Mouse (Mus musculus): ENCODE data around the gene Aplp2. TPM values are rescaled to one million over a fixed set of nuclear protein-coding genes. Genes with fewer than 3 reads are reported as not detected.
A peak's percentile ranks its signal among the peaks of the same experiment; 100 is the strongest.

Aplp2 gene
- polyA plus RNA-seq, 1 experiment from 2014 or later: 227 TPM

DNA sequence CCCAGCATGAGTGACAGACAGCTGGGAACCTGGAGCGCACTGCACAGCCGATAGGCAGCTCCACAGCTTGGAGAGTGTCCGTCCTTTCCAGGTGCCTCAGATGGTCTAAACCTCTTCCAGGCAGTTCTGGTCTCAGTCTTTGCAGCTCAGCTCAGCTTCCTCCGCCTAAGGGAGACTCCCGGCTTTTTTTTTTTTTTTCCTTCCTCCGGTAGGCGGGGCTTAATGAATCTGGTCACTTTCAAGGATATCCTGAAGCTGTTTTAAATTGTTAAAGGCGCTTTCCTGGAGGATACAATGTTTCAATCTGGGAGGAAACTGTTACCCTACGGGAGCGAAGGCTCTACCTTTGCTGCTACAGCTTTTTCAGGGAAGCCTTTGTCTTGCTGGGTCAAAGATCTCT is 9.6 kb upstream of the Aplp2 start:
- Histone ChIP-seq H3K4me1 (no peaks in the 10 kb centered on the region), H3K27me3 (no peaks in the 10 kb centered on the region), H3K4me2 (replicated peaks) (no peak overlapping the region), H3K27ac (replicated peaks) (no peak overlapping the region), H3K36me3 (no peaks in the 10 kb centered on the region), H3K9ac (replicated peaks) (no peak overlapping the region), H3K4me3 (no peak overlapping the region), H3K9me3 (no peaks in the 10 kb centered on the region)
- WGBS: 33% methylated on average over 10 of the region's 10 CpGs
- no peak for ATAC-seq (replicated peaks)

GRCm38 (mm10) chr9:31217631-31218380 is 6.2 kb upstream of the Aplp2 start:
- Histone ChIP-seq H3K4me2 (replicated peaks) (no peak overlapping the region), H3K4me3 (no peak overlapping the region), H3K36me3 (no peaks in the 10 kb centered on the region), H3K4me1 (peaks cover 2% of the 10 kb centered on the region), H3K9me3 (no peaks in the 10 kb centered on the region), H3K27ac (replicated peaks) (no peak overlapping the region), H3K27me3 (no peaks in the 10 kb centered on the region), H3K9ac (replicated peaks) (no peak overlapping the region)
- WGBS: 72% methylated on average over 7 of the region's 7 CpGs
- no peak for ATAC-seq (replicated peaks)

- Histone ChIP-seq H3K27ac (replicated peaks) (peak overlapping the region; percentile 93), H3K9ac (replicated peaks) (peak overlapping the region; percentile 72), H3K4me3 (peak overlapping the region; percentile 98), H3K4me2 (replicated peaks) (peak overlapping the region; percentile 81), H3K27me3 (no peaks in the 10 kb centered on the region), H3K9me3 (no peaks in the 10 kb centered on the region), H3K36me3 (no peaks in the 10 kb centered on the region), H3K4me1 (peaks cover 32% of the 10 kb centered on the region)
- ATAC-seq (replicated peaks): no peak
- 28% methylated on average over 12 of the region's 12 CpGs for WGBS
Observed at GRCm38 (mm10) chr9:31212500-31213008, 939 bp upstream of the Aplp2 start.

DNA sequence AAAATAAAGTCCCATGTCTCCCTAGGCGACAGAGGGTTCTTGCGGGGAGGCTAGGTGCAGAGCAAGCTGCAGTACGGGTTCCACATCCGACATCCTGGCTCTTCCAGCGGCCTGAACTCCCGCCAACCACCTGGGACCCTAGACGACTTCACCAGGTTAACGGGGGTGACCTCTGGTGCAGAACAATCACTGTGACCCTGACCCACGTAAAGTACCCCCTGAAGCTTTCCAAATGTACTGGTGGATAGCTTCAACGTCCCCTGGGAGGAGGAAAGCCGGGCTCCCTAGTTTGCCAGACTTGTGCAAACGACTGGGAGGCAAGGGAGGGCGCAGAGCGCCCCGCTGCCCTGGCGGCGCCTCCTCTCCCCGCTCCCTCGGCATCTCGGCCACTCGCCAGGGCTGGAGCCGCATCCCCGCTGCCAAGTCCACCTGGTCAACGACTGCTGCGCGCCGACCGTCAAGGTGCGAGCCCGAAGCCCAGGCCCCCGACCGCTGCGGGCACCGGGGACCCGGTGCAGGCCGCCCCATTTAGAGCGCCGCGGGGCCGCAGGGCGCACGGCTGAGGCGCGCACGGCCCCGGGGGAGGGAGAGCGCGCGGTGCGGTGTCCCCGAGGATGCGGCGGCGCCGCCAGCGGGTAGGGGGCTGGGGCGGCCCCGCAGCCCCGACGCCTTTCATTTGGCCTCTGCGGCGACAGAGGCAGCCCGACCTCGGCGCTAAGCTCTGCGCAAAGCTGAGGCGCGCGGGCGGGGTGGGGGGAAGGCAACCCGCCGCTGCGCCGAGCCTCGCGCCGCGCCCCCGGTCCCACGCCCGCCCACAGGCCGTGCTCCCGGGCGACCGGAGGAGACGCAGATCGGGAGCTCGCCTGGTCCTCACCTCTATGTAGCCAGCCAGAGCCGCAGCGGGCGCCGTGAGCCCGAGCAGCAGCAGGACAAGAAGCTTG is 596 bp downstream of the Aplp2 start:
- under 1% methylated on average over 81 of the region's 93 CpGs for WGBS
- peak overlapping the region; percentile 81 for H3K4me2 ChIP-seq (replicated peaks)
- peak overlapping the region; percentile 89 for H3K9ac ChIP-seq (replicated peaks)
- ATAC-seq (replicated peaks): peak; percentile 62
- H3K36me3 ChIP-seq: no peaks in the 10 kb centered on the region
- H3K4me1 ChIP-seq: peaks cover 36% of the 10 kb centered on the region
- no peaks in the 10 kb centered on the region for H3K27me3 ChIP-seq
- H3K9me3 ChIP-seq: no peaks in the 10 kb centered on the region
- peak overlapping the region; percentile 98 for H3K4me3 ChIP-seq
- peak overlapping the region; percentile 93 for H3K27ac ChIP-seq (replicated peaks)

DNA sequence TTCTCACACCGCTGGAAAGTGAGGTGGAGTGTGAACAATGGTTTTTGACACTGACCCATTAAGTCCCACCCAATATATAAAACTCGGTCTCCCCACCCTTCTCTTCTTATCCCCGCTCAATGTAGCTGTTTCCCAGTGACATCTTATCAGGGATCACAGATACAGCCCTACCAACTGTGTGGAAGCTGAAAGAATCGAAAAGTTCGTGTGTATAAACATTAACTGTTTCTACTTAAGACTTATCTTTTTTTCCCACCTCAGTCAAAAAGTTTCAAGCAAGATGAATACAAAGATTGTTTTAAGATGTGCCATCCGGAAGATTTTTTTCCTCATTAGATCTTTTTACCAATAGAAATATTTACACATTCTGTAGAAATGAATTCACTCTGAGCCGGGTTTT is 1.5 kb downstream of the Aplp2 start:
- Histone ChIP-seq H3K4me1 (peaks cover 38% of the 10 kb centered on the region), H3K9ac (replicated peaks) (peak overlapping the region; percentile 89; the same call in 1 of the 2 replicates), H3K27me3 (no peaks in the 10 kb centered on the region), H3K9me3 (no peaks in the 10 kb centered on the region), H3K4me2 (replicated peaks) (peak overlapping the region; percentile 81), H3K4me3 (peak overlapping the region; percentile 98), H3K27ac (replicated peaks) (no peak overlapping the region), H3K36me3 (no peaks in the 10 kb centered on the region)
- WGBS: 22% methylated on average over 7 of the region's 7 CpGs
- ATAC-seq (replicated peaks): no peak

DNA sequence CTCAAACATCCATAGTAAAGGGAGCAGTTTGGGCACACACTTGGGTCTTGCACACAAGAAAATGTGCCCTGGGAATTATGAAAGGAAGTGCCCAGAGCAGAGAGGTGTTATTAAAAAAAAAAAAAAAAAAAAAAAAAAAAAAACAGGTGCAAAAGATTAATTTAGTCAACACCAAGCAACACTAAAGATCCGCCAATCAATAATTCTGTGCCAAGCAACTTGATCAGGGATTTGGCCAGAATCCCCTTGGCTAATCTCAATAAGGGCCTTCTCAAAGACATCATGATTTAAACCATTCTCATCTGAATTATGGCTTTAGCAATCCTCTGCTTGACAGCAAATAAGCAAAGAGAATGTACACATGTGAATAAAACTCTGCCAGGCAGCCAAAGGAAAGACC is 2.1 kb downstream of the Aplp2 start:
- no peaks in the 10 kb centered on the region for H3K9me3 ChIP-seq
- H3K9ac ChIP-seq (replicated peaks): no peak overlapping the region
- no peaks in the 10 kb centered on the region for H3K36me3 ChIP-seq
- H3K4me2 ChIP-seq (replicated peaks): peak overlapping the region; percentile 81; the same call in 1 of the 2 replicates
- H3K4me1 ChIP-seq: peaks cover 39% of the 10 kb centered on the region
- H3K27ac ChIP-seq (replicated peaks): no peak overlapping the region
- ATAC-seq (replicated peaks): no peak
- H3K4me3 ChIP-seq: no peak overlapping the region
- H3K27me3 ChIP-seq: no peaks in the 10 kb centered on the region
- WGBS: 59% methylated on average over 1 of the region's 1 CpGs

DNA sequence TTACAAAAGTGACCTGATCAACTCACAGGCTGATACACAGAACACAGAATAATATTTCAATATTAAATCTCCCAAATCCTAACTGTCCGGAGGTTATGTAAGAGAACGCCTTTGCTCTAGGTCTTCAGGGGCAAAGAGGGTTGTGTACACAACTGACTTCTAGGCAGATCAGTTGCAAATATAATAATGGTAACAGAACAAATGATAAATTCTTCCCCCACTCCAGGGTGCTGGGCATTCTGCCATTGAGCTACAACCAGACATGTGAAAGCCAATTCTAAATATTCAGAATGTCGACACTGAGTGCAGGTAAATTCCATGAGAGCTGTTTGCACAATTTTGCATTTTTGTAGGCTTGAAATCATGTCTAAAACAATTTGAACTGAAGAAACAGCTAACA is 3.9 kb downstream of the Aplp2 start:
- 67% methylated on average over 3 of the region's 3 CpGs for WGBS

GRCm38 (mm10) chr9:31204722-31205121 is 6.9 kb downstream of the Aplp2 start:
- 78% methylated on average over 6 of the region's 6 CpGs for WGBS
- H3K4me2 ChIP-seq (replicated peaks): no peak overlapping the region
- peaks cover 27% of the 10 kb centered on the region for H3K4me1 ChIP-seq
- no peak overlapping the region for H3K9ac ChIP-seq (replicated peaks)
- ATAC-seq (replicated peaks): no peak
- no peak overlapping the region for H3K27ac ChIP-seq (replicated peaks)
- H3K27me3 ChIP-seq: no peaks in the 10 kb centered on the region
- no peak overlapping the region for H3K4me3 ChIP-seq
- no peaks in the 10 kb centered on the region for H3K9me3 ChIP-seq
- H3K36me3 ChIP-seq: no peaks in the 10 kb centered on the region

More for the DNA sequence above, 3.9 kb downstream of the Aplp2 start:
- ATAC-seq (replicated peaks): no peak
- no peak overlapping the region for H3K27ac ChIP-seq (replicated peaks)
- no peaks in the 10 kb centered on the region for H3K27me3 ChIP-seq
- no peak overlapping the region for H3K4me2 ChIP-seq (replicated peaks)
- H3K4me1 ChIP-seq: peaks cover 45% of the 10 kb centered on the region
- H3K9ac ChIP-seq (replicated peaks): no peak overlapping the region
- no peaks in the 10 kb centered on the region for H3K9me3 ChIP-seq
- H3K4me3 ChIP-seq: no peak overlapping the region
- no peaks in the 10 kb centered on the region for H3K36me3 ChIP-seq

GRCm38 (mm10) chr9:31203571-31204210 is 7.9 kb downstream of the Aplp2 start:
- WGBS: 76% methylated on average over 16 of the region's 16 CpGs
- no peaks in the 10 kb centered on the region for H3K36me3 ChIP-seq
- no peak overlapping the region for H3K4me3 ChIP-seq
- no peak overlapping the region for H3K27ac ChIP-seq (replicated peaks)
- ATAC-seq (replicated peaks): no peak
- no peak overlapping the region for H3K4me2 ChIP-seq (replicated peaks)
- no peaks in the 10 kb centered on the region for H3K27me3 ChIP-seq
- H3K9ac ChIP-seq (replicated peaks): no peak overlapping the region
- H3K4me1 ChIP-seq: peaks cover 22% of the 10 kb centered on the region
- no peaks in the 10 kb centered on the region for H3K9me3 ChIP-seq

- no peak for ATAC-seq (replicated peaks)
- Histone ChIP-seq H3K4me3 (no peak overlapping the region), H3K4me2 (replicated peaks) (no peak overlapping the region), H3K27me3 (no peaks in the 10 kb centered on the region), H3K36me3 (no peaks in the 10 kb centered on the region), H3K4me1 (peaks cover 21% of the 10 kb centered on the region), H3K27ac (replicated peaks) (no peak overlapping the region), H3K9ac (replicated peaks) (no peak overlapping the region), H3K9me3 (no peaks in the 10 kb centered on the region)
- WGBS: 81% methylated on average over 6 of the region's 6 CpGs
Observed at GRCm38 (mm10) chr9:31203068-31203467, 8.5 kb downstream of the Aplp2 start.

- no peak overlapping the region for H3K9ac ChIP-seq (replicated peaks)
- no peaks in the 10 kb centered on the region for H3K27me3 ChIP-seq
- no peaks in the 10 kb centered on the region for H3K36me3 ChIP-seq
- H3K9me3 ChIP-seq: no peaks in the 10 kb centered on the region
- ATAC-seq (replicated peaks): no peak
- H3K27ac ChIP-seq (replicated peaks): no peak overlapping the region
- no peak overlapping the region for H3K4me3 ChIP-seq
- no peak overlapping the region for H3K4me2 ChIP-seq (replicated peaks)
- H3K4me1 ChIP-seq: peaks cover 3% of the 10 kb centered on the region
- WGBS: 93% methylated on average over 3 of the region's 3 CpGs
Observed at GRCm38 (mm10) chr9:31198614-31199013, 13.0 kb downstream of the Aplp2 start.

DNA sequence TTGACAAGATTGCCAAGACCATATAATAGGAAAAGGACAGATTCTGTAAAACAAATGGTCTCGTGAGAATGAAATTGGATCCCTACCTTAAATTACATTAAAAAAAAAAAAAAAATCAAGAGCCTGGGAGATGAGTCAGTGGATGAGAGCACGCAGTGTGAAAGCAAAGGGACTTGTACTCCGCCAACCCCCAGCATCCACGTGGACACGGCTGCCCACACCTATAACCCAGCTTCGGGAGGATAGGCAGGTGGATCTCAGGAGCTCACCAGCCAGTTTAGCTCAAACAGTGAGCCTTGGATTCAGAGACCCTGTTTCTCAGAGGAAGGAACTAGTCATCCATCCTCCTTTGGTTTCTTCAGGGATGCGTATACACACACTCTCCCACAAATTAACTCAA is 13.8 kb downstream of the Aplp2 start:
- H3K27me3 ChIP-seq: no peaks in the 10 kb centered on the region
- no peak overlapping the region for H3K4me2 ChIP-seq (replicated peaks)
- no peak for ATAC-seq (replicated peaks)
- no peaks in the 10 kb centered on the region for H3K9me3 ChIP-seq
- WGBS: 97% methylated on average over 7 of the region's 7 CpGs
- no peaks in the 10 kb centered on the region for H3K4me1 ChIP-seq
- no peak overlapping the region for H3K27ac ChIP-seq (replicated peaks)
- H3K36me3 ChIP-seq: no peaks in the 10 kb centered on the region
- no peak overlapping the region for H3K9ac ChIP-seq (replicated peaks)
- H3K4me3 ChIP-seq: no peak overlapping the region

All from forebrain, embryonic 15.5 days (tissue).